Mouse (Mus musculus) liver, embryonic 14.5 days (tissue): Measurements from ENCODE around the gene Gpatch8. TPM values are rescaled to one million over a fixed set of nuclear protein-coding genes. Genes with fewer than 3 reads are reported as not detected.
"Not testable (repeated sequence)": the region's sequence is repeated elsewhere in the genome, so short reads cannot be mapped to it uniquely, and the experiment has no call there.

Experiments
- ATAC-seq: fragments of 200-750 bp; cut with Nextera tagmentation; 2 replicates; pipeline ENCODE4 v1.8.0; 2017; ENCODE audit warnings: moderate number of reproducible peaks, mild to moderate bottlenecking, moderate library complexity; ENCODE audit not compliant: insufficient read depth
- DNase-seq, 3 experiments: peaks; one replicate each; pipeline ENCODE4 v3.0.0-alpha.2; 2012 to 2013; ENCODE audit warnings: low read depth in 3 of 3, low spot score in 3 of 3
- H3K27ac ChIP-seq: fragments of 300-500 bp; sonication (generic); 2 replicates; pipeline ENCODE4 v1.5.1; 2014; ENCODE audit warnings: moderate library complexity, mild to moderate bottlenecking, control low read depth, inconsistent platforms
- H3K27me3 ChIP-seq: fragments of 300-500 bp; sonication (generic); 2 replicates; pipeline ENCODE4 v1.6.1; 2014; ENCODE audit warnings: mild to moderate bottlenecking, low read length, moderate library complexity; ENCODE audit not compliant: control insufficient read depth, insufficient read depth
- H3K36me3 ChIP-seq: fragments of 300-500 bp; sonication (generic); replicated peaks from 2 replicates; pipeline ENCODE4 v1.6.1; 2014; ENCODE audit warnings: low read depth; ENCODE audit not compliant: control insufficient read depth, insufficient read depth
- H3K4me1 ChIP-seq, 2 experiments: fragments of 200-500 bp in 1 of 2; fragments of 300-500 bp in 1 of 2; sonication (generic) in 1 of 2; replicated peaks; 2 replicates each; pipeline ENCODE4 v1.6.1; 2012 to 2014; ENCODE audit warnings: antibody characterized with exemption in 1 of 2, inconsistent platforms in 1 of 2, low read length in 1 of 2; ENCODE audit not compliant: control insufficient read depth in 2 of 2, insufficient read depth in 2 of 2
- H3K4me2 ChIP-seq: fragments of 300-500 bp; sonication (generic); 2 replicates; pipeline ENCODE4 v1.6.1; 2014; ENCODE audit warnings: low read depth, mild to moderate bottlenecking, control low read depth, moderate library complexity
- H3K4me3 ChIP-seq, 2 experiments: fragments of 200-500 bp in 1 of 2; fragments of 300-500 bp in 1 of 2; sonication (generic) in 1 of 2; 2 replicates each; pipeline ENCODE4 v1.5.1; 2012 to 2014; ENCODE audit warnings: low read depth in 2 of 2, low read length in 2 of 2, mild to moderate bottlenecking in 2 of 2, control low read depth in 1 of 2, inconsistent platforms in 1 of 2, moderate library complexity in 1 of 2; ENCODE audit not compliant: insufficient read depth in 1 of 2
- H3K9ac ChIP-seq: fragments of 300-500 bp; sonication (generic); replicated peaks from 2 replicates; pipeline ENCODE4 v1.6.1; 2014; ENCODE audit warnings: mild to moderate bottlenecking, control low read depth, moderate library complexity
- H3K9me3 ChIP-seq: fragments of 300-500 bp; sonication (generic); 2 replicates; pipeline ENCODE4 v1.6.1; 2016; ENCODE audit warnings: low read length, mixed read lengths; ENCODE audit not compliant: control insufficient read depth
- CTCF ChIP-seq: IDR thresholded peaks from 2 replicates; pipeline ENCODE4 v1.5.1; 2016; ENCODE audit warnings: antibody characterized with exemption, low read depth, control low read depth
- EP300 ChIP-seq: IDR thresholded peaks from 2 replicates; pipeline ENCODE4 v1.6.1; 2016; ENCODE audit warnings: antibody characterized with exemption, low read depth
- WGBS: fragments of 180-500 bp; shearing (Covaris S2); extraction: QIAGEN DNeasy Blood & Tissue Kit; methylation state at CpG from one replicate; pipeline ENCODE4 v1.1.7; 2014; ENCODE audit not compliant: insufficient replicate concordance; 5-methylcytosine and 5-hydroxymethylcytosine counted together
- polyA plus RNA-seq, 2 experiments: library from polyadenylated mRNA; depleted of rRNA in 1 of 2; stranded (reverse) in 1 of 2; unstranded in 1 of 2; fragments of >200 nt; fragmentation: Nextera tagmentation in 1 of 2; extraction: Ambion mirVana in 1 of 2; gene quantifications; 2 replicates each; pipeline versions ENCODE4 v1.2.1 to v1.2.3; 2012 to 2014

Gpatch8 gene
- polyA plus RNA-seq, 2 experiments: 7.5 to 14.1 TPM

GRCm38 (mm10) chr11:102556716-102557074 lies 503 bp upstream of the Gpatch8 start:
- Histone ChIP-seq H3K27me3 (no peaks in the 10 kb centered on the region), H3K9me3 (no peaks in the 10 kb centered on the region), H3K9ac (peak overlapping the region; percentile 91), H3K27ac (peak overlapping the region; percentile 64; the same call in 1 of the 2 replicates), H3K4me3 (peak overlapping the region in 1 of 2 experiments; percentile 98; a peak in 2 of 4 replicates), H3K36me3 (no peaks in the 10 kb centered on the region), H3K4me1 (peaks cover 9% of the 10 kb centered on the region in 2 experiments), H3K4me2 (peak overlapping the region; percentile 93)
- 7% methylated on average over 3 of the region's 3 CpGs for WGBS
- DNase-seq: no peak
- no peak for TF ChIP-seq EP300
- no peak for TF ChIP-seq CTCF
- no peak for ATAC-seq

DNA sequence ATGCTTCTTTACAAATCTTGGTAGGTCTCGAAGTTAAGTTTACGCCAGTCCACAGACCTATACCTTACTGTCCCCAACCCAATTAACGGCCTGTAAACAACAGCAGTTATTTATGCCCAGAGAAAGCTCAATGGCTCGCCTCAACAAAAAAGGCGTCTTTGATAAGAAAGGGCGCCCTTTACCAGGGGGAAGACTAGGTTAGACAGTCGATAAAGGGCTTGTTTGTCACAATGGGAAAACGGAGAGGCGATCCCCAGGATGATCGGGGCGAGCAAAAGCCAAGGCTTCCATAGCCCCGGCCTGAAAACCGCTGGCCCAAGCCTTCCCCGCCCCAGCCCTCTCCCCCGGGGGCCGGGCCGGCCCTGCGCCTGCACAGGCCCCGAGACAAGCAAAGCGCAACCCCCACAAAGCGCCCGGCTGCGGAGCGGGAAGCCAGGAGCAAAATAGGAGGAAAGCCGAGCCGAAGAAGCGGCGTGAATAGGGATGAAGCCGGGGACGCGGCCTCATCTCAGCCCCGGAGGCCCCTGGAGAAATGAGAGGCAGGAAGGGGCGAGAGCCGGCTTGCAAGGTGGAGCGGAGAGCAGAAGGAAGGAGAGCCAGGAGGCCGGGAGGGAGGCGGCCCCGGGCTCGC lies 677 bp downstream of the Gpatch8 start:
- under 1% methylated on average over 39 of the region's 39 CpGs for WGBS
- H3K27ac ChIP-seq: peak overlapping the region; percentile 64
- ATAC-seq (peak; percentile 65), DNase-seq (no peak)
- peak overlapping the region; percentile 91 for H3K9ac ChIP-seq
- H3K9me3 ChIP-seq: no peaks in the 10 kb centered on the region
- peaks cover 9% of the 10 kb centered on the region in 2 experiments for H3K4me1 ChIP-seq
- H3K27me3 ChIP-seq: no peaks in the 10 kb centered on the region
- peak overlapping the region; percentile 93 for H3K4me2 ChIP-seq
- no peak for TF ChIP-seq EP300
- no peak for TF ChIP-seq CTCF
- no peaks in the 10 kb centered on the region for H3K36me3 ChIP-seq
- H3K4me3 ChIP-seq: peak overlapping the region; percentile 95 to 98

DNA sequence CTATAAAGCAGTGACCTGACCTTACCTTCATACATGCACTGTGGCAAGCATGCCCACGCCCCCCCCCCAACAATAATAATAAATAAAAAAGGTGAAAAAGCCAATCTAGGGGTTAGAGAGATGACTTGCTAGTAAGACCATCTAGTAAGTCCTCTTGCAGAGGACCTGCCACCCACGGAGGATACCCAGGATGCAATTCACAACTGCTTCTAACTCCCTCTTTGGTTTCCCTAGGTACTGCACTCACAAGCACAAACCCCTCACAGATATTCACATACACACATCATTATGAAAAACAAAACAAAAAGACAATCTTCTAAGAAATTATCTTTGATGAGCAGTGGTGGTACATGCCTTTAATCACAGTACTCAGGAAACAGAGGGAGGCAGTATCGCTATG lies 4.1 kb downstream of the Gpatch8 start:
- H3K4me1 ChIP-seq: peaks cover 9% of the 10 kb centered on the region in 2 experiments
- DNase-seq (no peak), ATAC-seq (no peak)
- H3K36me3 ChIP-seq: no peaks in the 10 kb centered on the region; the same call in 1 of the 2 replicates
- H3K9ac ChIP-seq: no peak overlapping the region
- no peak overlapping the region for H3K4me3 ChIP-seq
- TF ChIP-seq CTCF: peak; percentile 4; the same call in 1 of the 2 replicates
- TF ChIP-seq EP300: no peak
- no peak overlapping the region for H3K4me2 ChIP-seq
- H3K27ac ChIP-seq: no peak overlapping the region
- 76% methylated on average over 3 of the region's 3 CpGs for WGBS
- H3K27me3 ChIP-seq: no peaks in the 10 kb centered on the region
- no peaks in the 10 kb centered on the region for H3K9me3 ChIP-seq

DNA sequence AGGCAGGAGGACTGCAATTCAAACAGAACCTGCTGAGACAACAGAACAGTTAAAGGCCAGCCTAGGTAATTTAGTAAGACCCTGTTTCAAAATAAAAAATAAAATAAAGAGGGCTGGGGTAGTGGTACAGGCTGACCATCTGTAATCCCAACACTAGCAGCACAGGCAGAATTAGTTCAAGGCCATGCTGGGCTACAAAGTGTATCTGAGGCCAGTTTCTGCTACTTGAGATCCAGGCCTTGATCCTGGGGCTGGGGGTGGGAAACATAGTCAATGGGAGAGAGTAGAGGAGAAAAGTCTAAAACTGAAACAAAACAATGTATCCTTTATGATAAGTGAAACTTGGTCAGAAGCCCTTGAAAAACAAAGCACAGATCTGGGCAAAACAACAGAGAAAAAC lies 5.0 kb downstream of the Gpatch8 start:
- ATAC-seq: no peak
- H3K27me3 ChIP-seq: no peaks in the 10 kb centered on the region
- no peak overlapping the region for H3K4me2 ChIP-seq
- TF ChIP-seq EP300 (no peak), CTCF (no peak)
- no peak overlapping the region for H3K4me3 ChIP-seq
- H3K9me3 ChIP-seq: no peaks in the 10 kb centered on the region
- H3K27ac ChIP-seq: no peak overlapping the region
- H3K36me3 ChIP-seq: no peaks in the 10 kb centered on the region; the same call in 1 of the 2 replicates
- no peak for DNase-seq
- H3K4me1 ChIP-seq: peaks cover 9% of the 10 kb centered on the region in 2 experiments
- no peak overlapping the region for H3K9ac ChIP-seq

DNA sequence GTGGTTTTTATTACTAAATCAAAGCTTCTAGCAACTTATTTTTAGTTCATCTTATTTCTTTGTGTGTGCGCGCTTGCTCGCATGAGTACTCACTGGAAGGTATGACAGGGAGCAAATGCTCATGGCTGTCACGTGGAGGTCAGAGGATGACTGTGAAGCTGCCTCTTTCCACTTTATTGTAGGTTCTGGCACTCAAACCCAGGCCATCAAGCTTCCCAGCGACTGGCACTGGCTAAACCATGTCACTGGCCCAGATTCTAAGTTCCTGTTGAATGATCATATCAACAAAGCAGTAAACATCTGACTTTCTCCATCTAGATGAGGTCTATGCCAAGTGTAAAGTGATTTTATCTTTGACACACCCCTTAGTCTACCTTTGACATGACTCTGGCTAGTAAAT lies 14.7 kb downstream of the Gpatch8 start:
- 84% methylated on average over 5 of the region's 5 CpGs for WGBS

DNA sequence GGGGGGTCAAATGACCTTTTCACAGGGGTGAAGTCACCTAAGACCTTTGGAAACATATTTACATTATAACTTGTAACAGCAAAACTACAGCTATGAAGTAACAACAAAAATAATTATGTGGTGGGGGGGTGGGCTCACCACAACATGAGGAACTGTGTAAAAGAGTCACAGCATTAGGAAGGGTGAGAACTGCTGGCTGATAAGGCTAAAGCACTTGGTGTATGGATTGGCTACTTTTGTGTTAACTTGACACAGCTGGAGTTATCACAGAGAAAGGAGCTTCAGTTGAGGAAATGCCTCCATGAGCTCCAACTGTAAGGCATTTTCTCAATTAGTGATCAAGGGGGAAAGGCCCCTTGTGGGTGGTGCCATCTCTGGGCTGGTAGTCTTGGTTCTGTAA lies 15.9 kb downstream of the Gpatch8 start:
- not testable (repeated sequence) for ATAC-seq, H3K4me2 ChIP-seq, H3K9me3 ChIP-seq, H3K4me1 ChIP-seq, H3K4me3 ChIP-seq, H3K9ac ChIP-seq, H3K27me3 ChIP-seq, H3K36me3 ChIP-seq, DNase-seq, H3K27ac ChIP-seq

More for the DNA sequence above, 14.7 kb downstream of the Gpatch8 start:
- no peaks in the 10 kb centered on the region for H3K27me3 ChIP-seq
- no peaks in the 10 kb centered on the region for H3K9me3 ChIP-seq
- DNase-seq: no peak
- no peak for ATAC-seq
- H3K9ac ChIP-seq: no peak overlapping the region
- TF ChIP-seq CTCF: no peak
- no peak for TF ChIP-seq EP300
- no peak overlapping the region for H3K4me3 ChIP-seq
- H3K4me1 ChIP-seq: peaks cover 0 to 4% of the 10 kb centered on the region in 2 experiments; a peak in 2 of 4 replicates
- H3K4me2 ChIP-seq: no peak overlapping the region
- H3K27ac ChIP-seq: no peak overlapping the region
- peaks cover 7% of the 10 kb centered on the region for H3K36me3 ChIP-seq
